Mouse (Mus musculus) kidney, postnatal 0 days (tissue): ENCODE data around the gene Rps25. TPM values are rescaled to one million over a fixed set of nuclear protein-coding genes. Genes with fewer than 3 reads are reported as not detected.
A peak's percentile ranks its signal among the peaks of the same experiment; 100 is the strongest.
"Not testable (repeated sequence)": the region's sequence is repeated elsewhere in the genome, so short reads cannot be mapped to it uniquely, and the experiment has no call there.

Experiments
- ATAC-seq: fragments of 200-750 bp; cut with Nextera tagmentation; replicated peaks from 2 replicates; pipeline ENCODE4 v1.8.0; 2017; ENCODE audit warnings: low read depth, moderate number of reproducible peaks, moderate TSS enrichment, moderate library complexity; ENCODE audit not compliant: low FRiP score
- DNase-seq: peaks from one replicate; pipeline ENCODE4 v3.0.0-alpha.2; 2016; ENCODE audit warnings: low spot score
- H3K27ac ChIP-seq: fragments of 300-500 bp; sonication (generic); 2 replicates; pipeline ENCODE4 v1.5.1; 2014; ENCODE audit warnings: mild to moderate bottlenecking
- H3K27me3 ChIP-seq: fragments of 300-500 bp; sonication (generic); 2 replicates; pipeline ENCODE4 v1.6.1; 2014; ENCODE audit warnings: low read length, mixed read lengths; ENCODE audit not compliant: insufficient read depth
- H3K36me3 ChIP-seq: fragments of 300-500 bp; sonication (generic); 2 replicates; pipeline ENCODE4 v1.6.1; 2014; ENCODE audit warnings: low read length, mixed read lengths; ENCODE audit not compliant: insufficient read depth
- H3K4me1 ChIP-seq: fragments of 300-500 bp; sonication (generic); replicated peaks from 2 replicates; pipeline ENCODE4 v1.6.1; 2014; ENCODE audit warnings: antibody characterized with exemption, low read length, mixed read lengths; ENCODE audit not compliant: insufficient read depth
- H3K4me2 ChIP-seq: fragments of 300-500 bp; sonication (generic); 2 replicates; pipeline ENCODE4 v1.6.1; 2014; ENCODE audit warnings: mild to moderate bottlenecking, low read length, moderate library complexity, mixed read lengths
- H3K4me3 ChIP-seq: fragments of 300-500 bp; sonication (generic); replicated peaks from 2 replicates; pipeline ENCODE4 v1.5.1; 2014; ENCODE audit warnings: low read depth, low read length
- H3K9ac ChIP-seq: fragments of 300-500 bp; sonication (generic); 2 replicates; pipeline ENCODE4 v1.6.1; 2014; ENCODE audit warnings: low read depth, low read length
- H3K9me3 ChIP-seq: fragments of 300-500 bp; sonication (generic); replicated peaks from 2 replicates; pipeline ENCODE4 v1.6.1; 2016; ENCODE audit warnings: low read length, inconsistent platforms, mixed read lengths
- CTCF ChIP-seq: IDR thresholded peaks from 2 replicates; pipeline ENCODE4 v1.5.1; 2016; ENCODE audit warnings: antibody characterized with exemption, low read depth, mild to moderate bottlenecking, moderate library complexity
- WGBS: fragments of 180-500 bp; shearing (Covaris S2); extraction: QIAGEN DNeasy Blood & Tissue Kit; methylation state at CpG from one replicate; pipeline ENCODE4 v1.1.7; 2014; 5-methylcytosine and 5-hydroxymethylcytosine counted together
- polyA plus RNA-seq: library from polyadenylated mRNA; unstranded; fragments of >200 nt; fragmentation: Nextera tagmentation; extraction: Ambion mirVana; gene quantifications from 2 replicates; pipeline ENCODE4 v1.2.1, GENCODE M21; 2015

Rps25 gene
- polyA plus RNA-seq, 1 experiment from 2014 or later, result 2,934 TPM

DNA sequence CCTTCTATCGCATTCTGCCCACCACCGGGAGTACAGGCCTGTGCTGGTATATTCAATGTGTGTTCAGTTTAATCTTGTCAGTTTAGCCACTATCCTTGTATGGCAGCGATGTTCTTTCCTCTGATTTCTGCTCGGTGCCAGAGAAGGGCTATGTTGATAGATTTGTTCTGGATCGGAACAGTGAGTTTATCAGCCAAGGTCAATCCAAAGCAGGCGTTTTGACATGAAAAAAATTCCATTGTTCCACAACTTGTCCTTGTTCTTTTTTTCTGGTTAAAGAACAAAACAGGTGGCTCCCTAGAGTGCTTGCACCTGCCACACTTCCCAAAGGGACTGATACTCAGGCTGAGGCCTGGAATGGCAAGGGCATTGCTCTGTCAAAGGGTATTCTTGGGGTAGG is 30.8 kb upstream of the Rps25 start:
- Histone ChIP-seq H3K36me3 (no peaks in the 10 kb centered on the region), H3K9ac (no peak overlapping the region), H3K4me2 (no peak overlapping the region), H3K4me1 (peaks cover 6% of the 10 kb centered on the region; the same call in 1 of the 2 replicates), H3K27ac (no peak overlapping the region), H3K27me3 (no peaks in the 10 kb centered on the region), H3K4me3 (no peak overlapping the region), H3K9me3 (no peaks in the 10 kb centered on the region)
- 89% methylated on average over 6 of the region's 6 CpGs for WGBS
- no peak for ATAC-seq
- no peak for DNase-seq
- no peak for TF ChIP-seq CTCF

DNA sequence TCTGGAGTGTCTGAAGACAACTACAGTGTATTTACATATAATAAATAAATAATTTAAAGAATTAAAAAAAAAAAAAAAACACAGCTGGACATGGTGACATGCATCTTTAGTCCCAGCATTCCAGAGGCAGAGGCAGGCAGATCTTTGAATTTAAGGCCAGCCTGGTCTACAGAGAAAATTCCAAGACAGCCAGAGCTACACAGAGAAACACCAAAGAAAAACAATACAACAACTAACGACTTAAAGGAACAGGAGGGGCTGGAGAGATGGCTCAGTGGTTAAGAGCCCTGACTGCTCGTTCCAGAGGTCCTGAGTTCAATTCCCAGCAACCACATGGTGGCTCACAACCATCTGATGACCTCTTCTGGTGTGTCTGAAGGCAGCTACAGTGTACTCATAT is 29.6 kb upstream of the Rps25 start:
- H3K9me3 ChIP-seq, H3K27ac ChIP-seq, H3K4me1 ChIP-seq, ATAC-seq, H3K4me2 ChIP-seq, DNase-seq, H3K27me3 ChIP-seq, H3K9ac ChIP-seq, H3K4me3 ChIP-seq: not testable (repeated sequence)
- 85% methylated on average over 2 of the region's 2 CpGs for WGBS
- peaks cover 11% of the 10 kb centered on the region; the same call in 1 of the 2 replicates for H3K36me3 ChIP-seq

DNA sequence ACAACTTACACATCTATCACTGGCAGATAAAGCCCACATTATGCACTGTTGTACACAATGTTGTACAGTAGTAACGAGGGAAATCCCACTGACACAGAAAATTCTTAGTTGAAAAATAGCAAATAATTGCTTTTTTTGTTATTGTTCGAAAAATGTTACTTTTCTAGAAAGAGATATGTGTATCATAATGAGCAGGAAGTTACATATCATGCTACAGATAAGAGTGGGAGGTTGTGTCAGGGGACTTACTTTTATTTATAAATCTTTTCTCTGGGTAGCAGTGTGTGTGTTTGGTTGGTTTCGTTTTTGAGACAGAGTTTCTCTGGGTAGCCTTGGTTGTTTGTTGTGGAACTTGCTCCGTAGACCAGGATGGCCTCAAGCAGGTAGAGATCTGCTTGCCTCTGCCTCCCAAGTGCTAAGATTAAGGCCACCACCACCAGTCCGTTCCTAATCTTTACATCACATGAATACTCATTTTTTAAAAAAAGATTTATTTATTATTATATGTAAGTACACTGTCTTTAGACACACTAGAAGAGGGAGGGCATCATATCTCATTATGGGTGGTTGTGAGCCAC is 28.7 kb upstream of the Rps25 start:
- H3K27me3 ChIP-seq, result no peaks in the 10 kb centered on the region
- no peak for TF ChIP-seq CTCF
- H3K4me3 ChIP-seq, result peak overlapping the region; percentile 64
- peaks cover 6% of the 10 kb centered on the region; the same call in 1 of the 2 replicates for H3K4me1 ChIP-seq
- H3K27ac ChIP-seq, result peak overlapping the region; percentile 85
- H3K9ac ChIP-seq, result peak overlapping the region; percentile 67; the same call in 1 of the 2 replicates
- DNase-seq, result no peak
- H3K9me3 ChIP-seq, result no peaks in the 10 kb centered on the region
- WGBS, result 86% methylated on average over 5 of the region's 5 CpGs
- H3K36me3 ChIP-seq, result peaks cover 20% of the 10 kb centered on the region; the same call in 1 of the 2 replicates
- peak overlapping the region; percentile 74 for H3K4me2 ChIP-seq
- no peak for ATAC-seq

DNA sequence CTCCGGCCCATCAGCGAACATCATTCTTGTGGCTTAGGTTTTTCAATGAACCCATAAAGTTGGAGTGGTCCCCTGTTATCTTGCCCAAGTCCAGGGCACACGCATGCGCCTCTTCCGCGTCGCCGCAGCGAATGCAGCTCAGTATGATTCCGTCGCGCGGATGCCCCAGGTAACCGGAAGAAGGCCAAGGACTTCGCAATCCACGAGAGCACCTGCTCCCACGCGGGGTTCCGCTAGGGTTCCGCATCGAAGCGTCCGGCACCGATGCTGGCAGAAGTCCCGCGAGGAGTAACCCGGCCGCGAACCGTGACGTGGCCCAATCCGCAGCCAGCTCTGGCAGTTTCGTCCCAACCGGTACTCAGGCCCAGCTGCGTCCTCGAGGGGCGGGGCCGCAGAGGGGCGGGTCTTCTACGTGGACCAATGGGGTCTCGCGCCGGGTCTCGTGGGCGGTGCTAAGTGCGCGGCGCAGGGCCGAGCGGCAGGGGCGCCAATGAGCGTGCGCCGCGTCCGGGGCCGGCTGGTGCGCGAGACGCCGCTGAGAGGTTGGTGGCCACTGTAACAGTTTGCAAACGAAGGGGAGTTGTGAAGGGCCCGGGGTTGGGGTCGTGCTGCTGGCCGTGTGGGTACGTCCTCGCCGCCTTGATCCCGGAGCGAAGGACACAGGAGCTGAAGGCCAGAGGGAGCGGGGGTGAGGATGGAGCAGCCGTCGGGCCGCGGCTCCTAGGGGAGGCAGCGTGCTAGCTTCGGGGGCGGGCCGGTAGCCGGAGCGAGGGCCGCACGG is 27.7 kb upstream of the Rps25 start, which contains the start of gene Hyou1:
Hyou1 (plus strand) TSS at position 437 of the 781 bp plus-strand sequence.
- H3K4me1 ChIP-seq, result peaks cover 6% of the 10 kb centered on the region; the same call in 1 of the 2 replicates
- ATAC-seq (peak; percentile 98), DNase-seq (peak; percentile 98)
- no peaks in the 10 kb centered on the region for H3K27me3 ChIP-seq
- no peaks in the 10 kb centered on the region for H3K9me3 ChIP-seq
- H3K4me2 ChIP-seq, result peak within 1 kb of the TSS; percentile 86
- under 1% methylated on average over 83 of the region's 83 CpGs for WGBS
- peaks cover 30% of the 10 kb centered on the region for H3K36me3 ChIP-seq
- peak within 1 kb of the TSS; percentile 86 for H3K27ac ChIP-seq
- H3K9ac ChIP-seq, result peak within 1 kb of the TSS; percentile 81
- TF ChIP-seq CTCF, result peak; percentile 55
- H3K4me3 ChIP-seq, result peak within 1 kb of the TSS; percentile 64

DNA sequence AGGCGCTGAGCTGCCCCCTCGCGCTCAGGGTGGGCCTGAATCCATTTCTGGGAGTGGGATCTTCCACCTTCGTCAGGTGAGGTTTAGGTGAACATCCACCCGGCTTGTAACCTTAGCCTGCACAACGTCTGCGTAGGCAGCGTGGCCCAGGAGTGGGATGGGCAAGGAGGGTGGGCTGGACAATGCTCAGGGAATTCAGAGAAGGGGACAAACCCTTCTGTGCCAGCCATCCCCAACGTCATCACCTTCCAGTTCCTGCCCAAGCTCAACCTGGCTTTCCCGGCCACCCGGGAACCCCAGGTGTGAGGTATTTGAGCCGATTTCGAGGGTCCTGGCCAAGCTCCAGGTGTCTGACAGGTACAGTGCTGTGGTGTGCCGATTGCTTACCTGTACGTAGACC is 27.1 kb upstream of the Rps25 start:
- Histone ChIP-seq H3K4me2 (peak overlapping the region; percentile 86), H3K27ac (peak overlapping the region; percentile 86), H3K4me1 (peaks cover 6% of the 10 kb centered on the region; the same call in 1 of the 2 replicates), H3K27me3 (no peaks in the 10 kb centered on the region), H3K9me3 (no peaks in the 10 kb centered on the region), H3K9ac (peak overlapping the region; percentile 81), H3K4me3 (peak overlapping the region; percentile 64), H3K36me3 (peaks cover 36% of the 10 kb centered on the region)
- no peak for TF ChIP-seq CTCF
- no peak for DNase-seq
- WGBS, result 7% methylated on average over 15 of the region's 15 CpGs
- ATAC-seq, result peak; percentile 14; the same call in 1 of the 2 replicates

DNA sequence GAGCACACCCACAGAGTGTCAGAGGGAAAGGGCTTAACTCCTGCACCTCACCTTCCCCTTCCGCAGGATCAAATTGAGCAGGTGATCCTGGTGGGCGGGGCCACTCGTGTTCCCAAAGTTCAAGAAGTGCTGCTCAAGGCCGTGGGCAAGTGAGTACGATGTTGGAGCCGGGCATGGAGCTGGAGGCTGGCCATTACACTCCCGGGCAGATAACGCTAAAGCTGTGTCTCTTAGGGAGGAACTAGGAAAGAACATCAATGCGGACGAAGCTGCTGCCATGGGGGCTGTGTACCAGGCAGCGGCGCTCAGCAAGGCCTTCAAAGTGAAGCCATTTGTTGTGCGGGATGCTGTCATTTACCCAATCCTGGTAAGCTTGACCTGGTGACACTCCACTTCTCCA is 22.3 kb upstream of the Rps25 start:
- ATAC-seq, result no peak
- H3K4me1 ChIP-seq, result peaks cover 6% of the 10 kb centered on the region; the same call in 1 of the 2 replicates
- peaks cover 82% of the 10 kb centered on the region for H3K36me3 ChIP-seq
- no peak overlapping the region for H3K4me3 ChIP-seq
- H3K4me2 ChIP-seq, result no peak overlapping the region
- TF ChIP-seq CTCF, result no peak
- no peaks in the 10 kb centered on the region for H3K9me3 ChIP-seq
- no peak overlapping the region for H3K27ac ChIP-seq
- no peaks in the 10 kb centered on the region for H3K27me3 ChIP-seq
- no peak for DNase-seq
- no peak overlapping the region for H3K9ac ChIP-seq
- WGBS, result 91% methylated on average over 13 of the region's 13 CpGs
